Mouse (Mus musculus) left cerebral cortex, adult 2 months (tissue): Measurements from ENCODE around the gene Ctrc. TPM values are rescaled to one million over a fixed set of nuclear protein-coding genes. Genes with fewer than 3 reads are reported as not detected.

ENCODE experiments used
- DNase-seq, 2 experiments: peaks; one replicate each; pipeline ENCODE4 v3.0.0; 2021 to 2022; ENCODE audit warnings: low spot score in 2 of 2, mixed read lengths in 1 of 2; ENCODE audit errors: extremely low spot score in 1 of 2
- H3K27ac ChIP-seq: fragments of 200-600 bp; 2 replicates; pipeline ENCODE4 v1.8.1; 2022
- H3K4me3 ChIP-seq: fragments of 200-600 bp; 2 replicates; pipeline ENCODE4 v1.8.1; 2022
- CTCF ChIP-seq: fragments of 200-600 bp; IDR thresholded peaks from 2 replicates; pipeline ENCODE4 v1.8.1; 2022; ENCODE audit warnings: antibody characterized with exemption, mild to moderate bottlenecking, moderate library complexity
- intact Hi-C: fragments of 180-260 bp; cut with DNase I; formaldehyde crosslinking; loops from one replicate; pipeline ENCODE4 v1.15.1; 2025
- total RNA-seq, 2 experiments: library from RNA; stranded (reverse); gene quantifications; 2 replicates each; pipeline ENCODE4 v1.2.3; 2021

Ctrc gene
- total RNA-seq, 2 experiments from 2014 or later, result not detected

GRCm38 (mm10) chr4:141865006-141865405 is 18.8 kb upstream of the Ctrc start:
- no peak overlapping the region for H3K4me3 ChIP-seq
- intact Hi-C loops, result no loop called here
- DNase-seq, result no peak
- H3K27ac ChIP-seq, result peak overlapping the region; percentile 62
- no peak for TF ChIP-seq CTCF

GRCm38 (mm10) chr4:141864506-141864905 is 18.3 kb upstream of the Ctrc start:
- Histone ChIP-seq H3K4me3 (no peak overlapping the region), H3K27ac (peak overlapping the region; percentile 62; the same call in 1 of the 2 replicates)
- intact Hi-C loops, result no loop called here
- no peak for DNase-seq
- TF ChIP-seq CTCF, result no peak

GRCm38 (mm10) chr4:141863726-141864280 is 17.6 kb upstream of the Ctrc start:
- TF ChIP-seq CTCF, result no peak
- Histone ChIP-seq H3K27ac (peak overlapping the region; percentile 62; the same call in 1 of the 2 replicates), H3K4me3 (no peak overlapping the region)
- DNase-seq, result no peak
- intact Hi-C loops, result no loop called here

GRCm38 (mm10) chr4:141862867-141863266 is 16.7 kb upstream of the Ctrc start:
- Histone ChIP-seq H3K27ac (peak overlapping the region; percentile 64; the same call in 1 of the 2 replicates), H3K4me3 (no peak overlapping the region)
- TF ChIP-seq CTCF, result no peak
- no peak for DNase-seq
- intact Hi-C loops, result no loop called here

- TF ChIP-seq CTCF, result no peak
- H3K4me3 ChIP-seq, result no peak overlapping the region
- intact Hi-C loops, result no loop called here
- no peak for DNase-seq
- peak overlapping the region; percentile 53; the same call in 1 of the 2 replicates for H3K27ac ChIP-seq
Observed at GRCm38 (mm10) chr4:141861591-141862295, 15.6 kb upstream of the Ctrc start.

- intact Hi-C loops, result no loop called here
- DNase-seq, result no peak
Observed at GRCm38 (mm10) chr4:141860246-141860841, 14.2 kb upstream of the Ctrc start.

GRCm38 (mm10) chr4:141859351-141859750 is 13.2 kb upstream of the Ctrc start:
- TF ChIP-seq CTCF, result no peak
- no peak for DNase-seq
- Histone ChIP-seq H3K4me3 (no peak overlapping the region), H3K27ac (no peak overlapping the region; the same call in 1 of the 2 replicates)
- intact Hi-C loops, result no loop called here

More at GRCm38 (mm10) chr4:141860246-141860841, 14.2 kb upstream of the Ctrc start:
- peak overlapping the region; percentile 38 for H3K27ac ChIP-seq
- H3K4me3 ChIP-seq, result no peak overlapping the region
- TF ChIP-seq CTCF, result no peak

- intact Hi-C loops, result no loop called here
- DNase-seq, result no peak
- Histone ChIP-seq H3K27ac (peak overlapping the region; percentile 73), H3K4me3 (no peak overlapping the region)
- TF ChIP-seq CTCF, result no peak
Observed at GRCm38 (mm10) chr4:141858501-141858900, 12.3 kb upstream of the Ctrc start.

- DNase-seq, result peak; percentile 84 to 91
- Histone ChIP-seq H3K4me3 (no peak overlapping the region), H3K27ac (peak overlapping the region; percentile 73; the same call in 1 of the 2 replicates)
- intact Hi-C loops, result loop anchor here (1.0 kb wide), 1 partner anchor 101 kb away; no protein-coding TSS in a partner anchor
- TF ChIP-seq CTCF, result peak; percentile 98
Observed at GRCm38 (mm10) chr4:141857422-141857930, 11.3 kb upstream of the Ctrc start.

- intact Hi-C loops, result loop anchor here (2.0 kb wide), 3 partner anchors 43 to 469 kb away; partner anchors contain the start of gene Tmem82
- Histone ChIP-seq H3K27ac (no peak overlapping the region), H3K4me3 (no peak overlapping the region)
- peak; percentile 74 for TF ChIP-seq CTCF
- peak in 1 of 2 experiments; percentile 70 for DNase-seq
Observed at GRCm38 (mm10) chr4:141853437-141853836, 7.3 kb upstream of the Ctrc start.

- Histone ChIP-seq H3K27ac (no peak overlapping the region), H3K4me3 (no peak overlapping the region)
- no peak for DNase-seq
- TF ChIP-seq CTCF, result no peak
- intact Hi-C loops, result no loop called here
Observed at GRCm38 (mm10) chr4:141834536-141835095, 11.5 kb downstream of the Ctrc start.

GRCm38 (mm10) chr4:141833911-141834310 is 12.2 kb downstream of the Ctrc start:
- no peak overlapping the region for H3K27ac ChIP-seq
- TF ChIP-seq CTCF, result no peak
- intact Hi-C loops, result no loop called here
- peak in 1 of 2 experiments; percentile 19 for DNase-seq
- H3K4me3 ChIP-seq, result no peak overlapping the region
